Mouse (Mus musculus): ENCODE data around the gene Wdr35.

- TF ChIP-seq CTCF (IDR thresholded peaks at IDR 0.05; ENCODE audit: borderline replicate concordance, insufficient read depth, low read length) = no peak
- TF ChIP-seq POLR2A (IDR thresholded peaks at IDR 0.05; ENCODE audit: low read depth, low read length) = no peak
Measured at GRCm38 (mm10) chr12:9042759-9043158, 69.1 kb downstream of the Wdr35 start.
